Mouse (Mus musculus): ENCODE measurements around the gene Nup210.

DNA sequence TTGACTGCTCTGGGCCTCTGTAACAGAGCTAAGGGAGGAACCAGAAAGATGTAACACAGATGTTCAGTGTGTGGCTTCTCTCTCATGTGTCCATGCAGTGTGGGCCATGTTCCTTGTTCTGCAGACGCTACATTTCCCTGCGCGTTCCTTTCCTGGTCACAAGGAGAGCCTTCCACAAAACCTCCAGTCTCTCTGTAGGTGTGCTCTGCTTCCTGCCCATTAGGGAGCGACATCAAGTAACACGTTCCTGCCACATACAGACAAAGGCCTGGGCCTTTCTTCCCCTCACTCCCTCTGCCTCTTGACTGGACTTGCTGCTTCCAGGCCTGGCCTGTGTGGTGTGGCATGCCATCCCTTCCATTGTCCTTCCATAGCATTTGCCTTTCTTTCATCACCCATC is 88.4 kb downstream of the Nup210 start:
- no peak for TF ChIP-seq CTCF (IDR thresholded peaks at IDR 0.05; ENCODE audit: borderline replicate concordance, insufficient read depth, low read length)
- TF ChIP-seq POLR2A (IDR thresholded peaks at IDR 0.05; ENCODE audit: low read depth, low read length), result no peak
